Mouse (Mus musculus) CH12.LX (cell line): ENCODE measurements around the gene Med12.

Experiments used
- CTCF ChIP-seq, 2 experiments: IDR thresholded peaks in 1 of 2; conservative IDR thresholded peaks in 1 of 2; 2 replicates each; pipeline ENCODE4 v1.5.1; 2011 to 2012; ENCODE audit warnings: low read depth in 2 of 2, low read length in 2 of 2, improper control_type of control experiment in 1 of 2, inconsistent platforms in 1 of 2, mild to moderate bottlenecking in 1 of 2, moderate library complexity in 1 of 2
- SIN3A ChIP-seq: IDR thresholded peaks from 2 replicates; pipeline ENCODE4 v1.6.1; 2012; ENCODE audit warnings: low read length, improper control_type of control experiment, inconsistent platforms

- TF ChIP-seq CTCF (conservative IDR thresholded peaks at IDR 0.05 in 1 of 2, IDR thresholded peaks at IDR 0.05 in 1 of 2; ENCODE audit: low read depth in 2 of 2, low read length in 2 of 2) (no peak), SIN3A (no peak)
These were observed 15.2 kb downstream of the Med12 start for GRCm38 (mm10) chrX:101289037-101289436.
